Mouse (Mus musculus) CH12.LX (cell line): ENCODE measurements around the gene Rgs16. TPM values are rescaled to one million over a fixed set of nuclear protein-coding genes. Genes with fewer than 3 reads are reported as not detected.

ENCODE experiments used
- DNase-seq: peaks from one replicate; pipeline ENCODE4 v3.0.0-alpha.2; 2013; ENCODE audit errors: extremely low read depth
- H3K27ac ChIP-seq: 2 replicates; pipeline ENCODE4 v1.5.1; 2012; ENCODE audit warnings: low read depth, mild to moderate bottlenecking, control low read depth, moderate library complexity; ENCODE audit not compliant: insufficient read depth
- H3K27me3 ChIP-seq: replicated peaks from 2 replicates; pipeline ENCODE3; 2012; ENCODE audit warnings: inconsistent platforms
- H3K36me3 ChIP-seq, 2 experiments: replicated peaks in 1 of 2; 2 replicates each; pipeline versions ENCODE3 to v1.6.1; 2012; ENCODE audit warnings: inconsistent platforms in 1 of 2, low read length in 1 of 2, mild to moderate bottlenecking in 1 of 2, mixed read lengths in 1 of 2, moderate library complexity in 1 of 2; ENCODE audit not compliant: control insufficient read depth in 1 of 2, insufficient read depth in 1 of 2
- H3K4me1 ChIP-seq, 2 experiments: 2 replicates each; pipeline ENCODE4 v1.6.1; 2012; ENCODE audit warnings: inconsistent platforms in 1 of 2, moderate library complexity in 1 of 2; ENCODE audit not compliant: insufficient read depth in 2 of 2, control insufficient read depth in 1 of 2
- H3K4me2 ChIP-seq: 2 replicates; pipeline ENCODE4 v1.6.1; 2012; ENCODE audit warnings: low read depth, mild to moderate bottlenecking, control low read depth; ENCODE audit not compliant: poor library complexity, insufficient read depth, severe bottlenecking
- H3K4me3 ChIP-seq, 3 experiments: fragments of 150-350 bp in 1 of 3; sonication (generic) in 1 of 3; replicated peaks in 1 of 3; 2 replicates each; pipeline versions ENCODE3 to v1.5.1; 2011 to 2012; ENCODE audit warnings: low read depth in 2 of 3, low read length in 2 of 3, mild to moderate bottlenecking in 2 of 3, moderate library complexity in 2 of 3, control low read depth in 1 of 3, improper control_type of control experiment in 1 of 3, inconsistent platforms in 1 of 3, mixed read lengths in 1 of 3; ENCODE audit not compliant: poor library complexity in 1 of 3
- H3K79me2 ChIP-seq: replicated peaks from 2 replicates; pipeline ENCODE4 v1.6.1; 2012; ENCODE audit warnings: mild to moderate bottlenecking, moderate library complexity; ENCODE audit not compliant: control insufficient read depth, poor library complexity, insufficient read depth, severe bottlenecking; ENCODE audit errors: extremely low read depth
- H3K9ac ChIP-seq: 2 replicates; pipeline ENCODE4 v1.6.1; 2012; ENCODE audit warnings: low read depth, mild to moderate bottlenecking, control low read depth, moderate library complexity; ENCODE audit not compliant: insufficient read depth
- H3K9me3 ChIP-seq: replicated peaks from 2 replicates; pipeline ENCODE3; 2012; ENCODE audit warnings: low read length, inconsistent platforms, mixed read lengths
- CHD2 ChIP-seq: IDR thresholded peaks from 2 replicates; pipeline ENCODE4 v1.6.1; 2011; ENCODE audit warnings: low read length, improper control_type of control experiment
- CTCF ChIP-seq, 2 experiments: IDR thresholded peaks in 1 of 2; conservative IDR thresholded peaks in 1 of 2; 2 replicates each; pipeline ENCODE4 v1.5.1; 2011 to 2012; ENCODE audit warnings: low read depth in 2 of 2, low read length in 2 of 2, improper control_type of control experiment in 1 of 2, inconsistent platforms in 1 of 2, mild to moderate bottlenecking in 1 of 2, moderate library complexity in 1 of 2
- E2F4 ChIP-seq: IDR thresholded peaks from 2 replicates; pipeline ENCODE4 v1.6.1; 2011; ENCODE audit warnings: low read depth, low read length, improper control_type of control experiment; ENCODE audit not compliant: insufficient replicate concordance
- EP300 ChIP-seq: IDR thresholded peaks from 2 replicates; pipeline ENCODE4 v1.6.1; 2011; ENCODE audit warnings: low read length, improper control_type of control experiment
- ETS1 ChIP-seq: conservative IDR thresholded peaks from 2 replicates; pipeline ENCODE4 v1.6.1; 2012; ENCODE audit warnings: low read depth, mild to moderate bottlenecking, inconsistent platforms, low read length, improper control_type of control experiment, moderate library complexity
- HCFC1 ChIP-seq: IDR thresholded peaks from 2 replicates; pipeline ENCODE4 v1.6.1; 2012; ENCODE audit warnings: low read depth, mild to moderate bottlenecking, inconsistent platforms, low read length, improper control_type of control experiment
- JUN ChIP-seq: IDR thresholded peaks from 2 replicates; pipeline ENCODE4 v1.6.1; 2011; ENCODE audit warnings: low read depth, mild to moderate bottlenecking, low read length, improper control_type of control experiment, moderate library complexity; ENCODE audit not compliant: insufficient read depth
- JUND ChIP-seq: conservative IDR thresholded peaks from 2 replicates; pipeline ENCODE4 v1.6.1; 2011; ENCODE audit warnings: low read depth, low read length, improper control_type of control experiment
- KAT2A ChIP-seq: IDR thresholded peaks from 2 replicates; pipeline ENCODE4 v1.6.1; 2012; ENCODE audit warnings: low read length, improper control_type of control experiment, inconsistent platforms; ENCODE audit not compliant: insufficient replicate concordance
- MAX ChIP-seq: IDR thresholded peaks from 2 replicates; pipeline ENCODE4 v1.6.1; 2011; ENCODE audit warnings: low read length, improper control_type of control experiment
- NRF1 ChIP-seq: IDR thresholded peaks from 2 replicates; pipeline ENCODE4 v1.6.1; 2014; ENCODE audit warnings: low read depth, mild to moderate bottlenecking, inconsistent platforms, low read length, improper control_type of control experiment, moderate library complexity
- PAX5 ChIP-seq: IDR thresholded peaks from 2 replicates; pipeline ENCODE4 v1.6.1; 2012; ENCODE audit warnings: low read length, inconsistent platforms, mixed read lengths
- POLR2A ChIP-seq: IDR thresholded peaks from 2 replicates; pipeline ENCODE4 v1.6.1; 2011; ENCODE audit warnings: low read depth, mild to moderate bottlenecking, improper control_type of control experiment, low read length
- RAD21 ChIP-seq: IDR thresholded peaks from 2 replicates; pipeline ENCODE4 v1.6.1; 2011; ENCODE audit warnings: low read depth, mild to moderate bottlenecking, low read length, improper control_type of control experiment, moderate library complexity
- SMC3 ChIP-seq: IDR thresholded peaks from 2 replicates; pipeline ENCODE4 v1.6.1; 2011; ENCODE audit warnings: low read depth, low read length, improper control_type of control experiment
- TCF12 ChIP-seq: IDR thresholded peaks from 2 replicates; pipeline ENCODE4 v1.6.1; 2014; ENCODE audit warnings: low read depth, mild to moderate bottlenecking, inconsistent platforms, low read length, improper control_type of control experiment
- USF1 ChIP-seq: IDR thresholded peaks from 2 replicates; pipeline ENCODE4 v1.6.1; 2014; ENCODE audit warnings: low read depth, mild to moderate bottlenecking, inconsistent platforms, low read length, improper control_type of control experiment
- ZC3H11A ChIP-seq: IDR thresholded peaks from 2 replicates; pipeline ENCODE4 v1.6.1; 2012; ENCODE audit warnings: low read depth, mild to moderate bottlenecking, inconsistent platforms, low read length, improper control_type of control experiment
- ZNF384 ChIP-seq: IDR thresholded peaks from 2 replicates; pipeline ENCODE4 v1.6.1; 2012; ENCODE audit warnings: low read depth, low read length, improper control_type of control experiment, inconsistent platforms
- dilution Hi-C: fragments of 300-500 bp; cut with MboI; formaldehyde crosslinking; loops from 2 replicates; pipeline ENCODE4 v1.14.3; 2020; ENCODE audit warnings: low sequenced_read_pairs; ENCODE audit not compliant: extremely low pct_unique_long_range_greater_than_20kb, extremely low pct_ligation_motif_present
- in situ Hi-C: fragments of 300-500 bp; cut with MboI; formaldehyde crosslinking; loops from 3 replicates; pipeline ENCODE4 v1.14.3; 2019; ENCODE audit warnings: low sequenced_read_pairs, low pct_ligation_motif_present, low pct_unique_long_range_greater_than_20kb, mixed read lengths
- polyA plus RNA-seq: library from polyadenylated mRNA; unstranded; fragments of >175 nt; gene quantifications from 2 replicates; pipeline ENCODE4 v1.2.1, GENCODE M21; 2012; ENCODE audit warnings: low read depth; ENCODE audit not compliant: insufficient read length
- total RNA-seq, 2 experiments: library from RNA; depleted of rRNA; stranded (reverse); fragments of 300-350 nt in 1 of 2; fragments of >200 nt in 1 of 2; gene quantifications; 2 replicates each; pipeline ENCODE4 v1.2.3; 2012 to 2014

Rgs16 gene
- total and polyA plus RNA-seq, 3 experiments: 0.15 to 0.26 (median 0.21) TPM

DNA sequence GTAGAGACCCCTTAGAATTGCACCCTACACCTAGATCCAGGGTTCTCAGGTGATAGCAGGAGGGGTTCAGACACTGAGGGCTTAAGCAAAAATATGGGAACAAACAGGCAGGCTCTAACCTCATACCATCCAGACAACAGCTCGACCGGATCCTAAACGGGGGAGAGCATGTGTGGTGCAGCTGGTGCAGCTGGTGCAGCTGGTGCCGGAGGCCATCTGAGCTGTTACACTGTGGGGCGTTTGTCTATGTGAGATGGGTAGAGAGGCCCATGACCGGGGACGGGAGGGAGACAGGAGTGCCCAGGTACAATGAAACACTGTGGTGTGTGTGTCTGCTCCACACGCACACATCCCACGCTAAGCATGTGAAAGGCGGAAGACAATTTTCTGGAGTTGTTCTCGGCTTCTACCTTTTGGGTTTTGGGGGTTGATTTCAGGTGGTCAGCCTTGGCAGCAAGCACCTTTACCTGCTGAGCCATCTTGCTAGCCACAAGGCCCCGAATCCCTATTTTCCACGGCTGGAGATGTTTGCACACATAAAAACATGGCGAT is 6.0 kb downstream of the Rgs16 start:
- Histone ChIP-seq H3K27me3 (no peaks in the 10 kb centered on the region), H3K4me3 (no peak overlapping the region)

DNA sequence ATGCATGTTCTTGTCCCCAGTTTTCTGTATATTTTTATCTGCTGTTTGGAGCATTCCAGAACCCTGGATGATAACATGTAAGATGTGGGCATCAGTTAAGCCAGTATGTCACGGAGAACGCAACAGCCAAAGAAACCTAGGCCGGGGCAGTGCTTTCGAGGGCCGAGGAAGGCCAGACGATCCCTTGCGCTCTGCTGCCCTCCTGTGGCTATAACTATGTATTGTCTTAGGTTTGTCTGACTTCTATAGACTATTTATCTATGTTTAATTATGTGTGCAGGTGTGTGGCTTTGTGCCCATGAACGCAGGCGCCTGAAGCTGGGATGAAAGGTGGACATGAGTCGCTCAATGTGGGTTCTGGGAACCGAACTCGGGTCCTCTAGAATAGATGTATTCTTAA is 6.6 kb downstream of the Rgs16 start:
- peak; percentile 76 for DNase-seq
- H3K79me2 ChIP-seq: no peaks in the 10 kb centered on the region
- H3K27ac ChIP-seq: no peak overlapping the region
- in situ Hi-C loops: loop anchor here (5.0 kb wide), 2 partner anchors 56 to 189 kb away; no protein-coding TSS in a partner anchor
- no peak for TF ChIP-seq E2F4
- TF ChIP-seq HCFC1: no peak
- peak; percentile 64 to 97 for TF ChIP-seq CTCF (conservative IDR thresholded peaks at IDR 0.05 in 1 of 2, IDR thresholded peaks at IDR 0.05 in 1 of 2; ENCODE audit: low read depth in 2 of 2, low read length in 2 of 2)
- TF ChIP-seq USF1: no peak
- TF ChIP-seq MAX: no peak
- TF ChIP-seq KAT2A: no peak
- 0 out of 2 replicates have a peak, but pooled peaks have one; percentile 22 for TF ChIP-seq NRF1
- peak; percentile 94 for TF ChIP-seq ZC3H11A
- peak; percentile 98 for TF ChIP-seq RAD21
- TF ChIP-seq EP300: no peak
- no peak for TF ChIP-seq PAX5
- no peak for TF ChIP-seq ZNF384
- TF ChIP-seq SMC3: peak; percentile 94
- dilution Hi-C loops: no loop called here
- peaks cover 3 to 29% of the 10 kb centered on the region in 2 experiments; a peak in 3 of 4 replicates for H3K4me1 ChIP-seq
- peak overlapping the region; percentile 7; the same call in 1 of the 2 replicates for H3K4me2 ChIP-seq
- no peaks in the 10 kb centered on the region for H3K27me3 ChIP-seq
- H3K9me3 ChIP-seq: no peaks in the 10 kb centered on the region
- no peaks in the 10 kb centered on the region for H3K36me3 ChIP-seq
- H3K4me3 ChIP-seq: no peak overlapping the region
- H3K9ac ChIP-seq: no peak overlapping the region

More for the DNA sequence above, 6.0 kb downstream of the Rgs16 start:
- H3K36me3 ChIP-seq: no peaks in the 10 kb centered on the region
- H3K9ac ChIP-seq: no peak overlapping the region
- no peaks in the 10 kb centered on the region for H3K9me3 ChIP-seq
- no peak for TF ChIP-seq USF1
- TF ChIP-seq KAT2A: no peak
- TF ChIP-seq RAD21: no peak
- TF ChIP-seq E2F4: no peak
- no peak for TF ChIP-seq JUN
- no peak for TF ChIP-seq POLR2A
- TF ChIP-seq ETS1: no peak
- TF ChIP-seq JUND: no peak
- TF ChIP-seq TCF12: no peak
- TF ChIP-seq HCFC1: no peak
- no peak for TF ChIP-seq ZC3H11A
- TF ChIP-seq NRF1: no peak
- TF ChIP-seq SMC3: no peak
- TF ChIP-seq EP300: no peak
- no peak for TF ChIP-seq MAX
- TF ChIP-seq CHD2: no peak
- H3K79me2 ChIP-seq: no peaks in the 10 kb centered on the region
- dilution Hi-C loops (no loop called here), in situ Hi-C loops (loop anchor here (5.0 kb wide), 2 partner anchors 56 to 189 kb away; no protein-coding TSS in a partner anchor)
- no peak overlapping the region for H3K4me2 ChIP-seq
- H3K4me1 ChIP-seq: peaks cover 0 to 25% of the 10 kb centered on the region in 2 experiments; a peak in 2 of 4 replicates
- no peak for DNase-seq
- no peak overlapping the region for H3K27ac ChIP-seq
